Mouse (Mus musculus) brain, embryonic 14.5 days (tissue): ENCODE data around the gene Tmem259. TPM values are rescaled to one million over a fixed set of nuclear protein-coding genes. Genes with fewer than 3 reads are reported as not detected.
A peak's percentile ranks its signal among the peaks of the same experiment; 100 is the strongest.

Source experiments
- DNase-seq: peaks from one replicate; pipeline ENCODE4 v3.0.0-alpha.2; 2011; ENCODE audit warnings: low read depth
- CTCF ChIP-seq: fragments of 200-500 bp; IDR thresholded peaks from 2 replicates; pipeline ENCODE4 v1.5.1; 2012; ENCODE audit warnings: inconsistent platforms, mild to moderate bottlenecking, moderate library complexity, borderline replicate concordance; ENCODE audit not compliant: insufficient read depth, insufficient read length; ENCODE audit errors: extremely low read depth
- POLR2A ChIP-seq: fragments of 200-500 bp; IDR thresholded peaks from 2 replicates; pipeline ENCODE4 v1.6.1; 2012; ENCODE audit warnings: mild to moderate bottlenecking, inconsistent platforms, borderline replicate concordance; ENCODE audit not compliant: poor library complexity, insufficient read depth, insufficient read length, severe bottlenecking; ENCODE audit errors: extremely low read depth
- polyA plus RNA-seq: library from polyadenylated mRNA; depleted of rRNA; stranded (reverse); fragments of >200 nt; gene quantifications from 2 replicates; pipeline ENCODE4 v1.2.3, GENCODE M21; 2012; rRNA removed

Tmem259 gene
- polyA plus RNA-seq, 1 experiment: 221 TPM

DNA sequence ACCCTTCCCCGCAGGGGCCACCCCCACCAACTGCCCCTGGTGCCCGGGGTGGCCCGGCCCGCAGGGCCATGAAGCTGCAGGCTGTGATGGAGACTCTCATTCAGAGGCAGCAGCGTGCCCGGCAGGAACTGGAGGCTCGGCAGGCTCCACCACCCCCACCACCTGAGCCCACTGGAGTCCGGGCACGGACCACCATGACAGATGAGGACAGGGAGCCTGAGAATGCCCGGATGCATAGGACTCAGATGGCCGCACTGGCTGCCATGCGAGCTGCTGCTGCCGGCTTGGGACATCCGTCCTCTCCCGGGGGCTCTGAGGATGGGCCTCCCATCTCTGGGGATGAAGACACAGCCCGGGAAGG is 53.3 kb downstream of the Tmem259 start:
- no peak for TF ChIP-seq POLR2A
- TF ChIP-seq CTCF: no peak
- no peak for DNase-seq

DNA sequence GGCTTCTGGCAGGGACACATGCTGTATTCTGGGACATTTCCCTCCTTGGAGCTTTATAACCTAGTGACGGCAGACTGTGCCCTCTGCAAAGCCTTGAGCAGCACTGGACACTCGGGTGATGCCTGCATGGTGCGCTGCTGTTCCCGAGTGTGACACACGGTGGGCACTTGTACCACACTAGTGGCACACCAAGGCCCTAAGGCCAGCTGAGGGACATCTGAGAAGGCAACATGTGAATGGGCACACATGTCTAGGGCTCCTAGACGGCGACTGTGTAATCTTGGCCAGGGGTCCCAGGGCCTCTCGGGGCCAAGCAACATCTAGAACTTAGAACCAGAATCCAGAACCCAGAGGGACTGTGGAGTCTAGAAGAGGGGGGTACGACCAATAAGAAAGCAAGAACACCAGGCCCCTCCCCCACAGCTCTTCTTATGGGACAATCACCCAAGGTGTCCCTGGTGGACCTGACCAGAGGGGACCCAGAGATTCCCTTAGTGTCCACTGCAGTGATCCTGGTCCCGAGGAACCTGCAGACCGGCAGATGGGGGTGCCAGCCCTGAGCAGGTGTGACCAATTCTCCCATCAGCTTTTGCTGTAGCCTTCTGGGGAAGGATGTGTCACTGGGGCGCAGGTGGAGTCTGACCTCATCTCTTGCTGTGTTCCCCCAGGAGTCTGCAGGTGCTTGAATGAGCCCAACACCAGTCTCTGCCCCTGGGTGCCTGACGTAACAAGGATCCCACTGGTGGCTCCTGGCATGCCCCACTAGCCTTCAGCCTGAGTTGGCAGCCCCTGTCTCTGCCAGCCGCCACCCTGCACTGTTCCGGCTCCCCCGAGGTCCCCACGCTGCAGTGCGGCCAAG is 53.9 kb downstream of the Tmem259 start:
- TF ChIP-seq CTCF: no peak
- DNase-seq: no peak

DNA sequence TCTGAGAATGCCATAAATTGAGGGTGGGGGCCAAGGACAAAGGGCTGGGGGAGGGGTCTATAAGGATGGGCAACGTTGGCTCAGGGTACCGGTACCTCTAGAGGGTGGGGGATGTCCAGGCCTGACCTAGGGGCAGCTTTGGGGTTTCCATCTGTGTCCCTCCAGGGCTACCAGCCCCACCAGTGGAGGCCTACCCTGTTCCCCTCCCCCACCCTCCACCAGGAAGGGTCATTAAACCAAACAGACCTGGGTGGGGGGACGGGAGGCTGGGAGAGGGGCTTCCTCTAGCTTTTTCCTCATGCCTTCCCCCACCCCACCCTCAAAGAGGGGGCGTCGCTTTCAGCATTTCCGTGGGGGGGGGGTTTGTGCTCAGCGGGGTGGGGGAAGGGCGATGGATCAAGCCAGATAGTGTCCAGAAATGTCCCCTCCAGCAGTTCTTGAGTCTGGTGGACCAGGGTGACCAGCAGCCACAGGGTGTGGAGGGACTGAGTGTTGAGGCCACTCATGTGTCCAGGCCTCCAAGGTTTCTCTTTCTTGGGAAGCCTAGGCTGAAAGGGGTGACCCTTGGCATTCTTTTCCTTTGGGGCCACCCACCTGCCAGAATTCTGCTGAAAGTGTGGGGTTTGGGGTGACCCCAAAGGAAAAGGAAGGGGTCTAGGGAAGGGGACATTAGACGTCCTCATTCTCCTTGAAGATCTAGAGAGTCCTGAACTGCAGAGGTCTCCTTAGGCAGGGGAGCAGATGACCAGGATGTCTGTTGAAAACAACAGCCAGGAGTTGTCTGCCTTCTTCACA is 55.0 kb downstream of the Tmem259 start:
- TF ChIP-seq POLR2A (no peak), CTCF (no peak)
- DNase-seq: peak; percentile 9

DNA sequence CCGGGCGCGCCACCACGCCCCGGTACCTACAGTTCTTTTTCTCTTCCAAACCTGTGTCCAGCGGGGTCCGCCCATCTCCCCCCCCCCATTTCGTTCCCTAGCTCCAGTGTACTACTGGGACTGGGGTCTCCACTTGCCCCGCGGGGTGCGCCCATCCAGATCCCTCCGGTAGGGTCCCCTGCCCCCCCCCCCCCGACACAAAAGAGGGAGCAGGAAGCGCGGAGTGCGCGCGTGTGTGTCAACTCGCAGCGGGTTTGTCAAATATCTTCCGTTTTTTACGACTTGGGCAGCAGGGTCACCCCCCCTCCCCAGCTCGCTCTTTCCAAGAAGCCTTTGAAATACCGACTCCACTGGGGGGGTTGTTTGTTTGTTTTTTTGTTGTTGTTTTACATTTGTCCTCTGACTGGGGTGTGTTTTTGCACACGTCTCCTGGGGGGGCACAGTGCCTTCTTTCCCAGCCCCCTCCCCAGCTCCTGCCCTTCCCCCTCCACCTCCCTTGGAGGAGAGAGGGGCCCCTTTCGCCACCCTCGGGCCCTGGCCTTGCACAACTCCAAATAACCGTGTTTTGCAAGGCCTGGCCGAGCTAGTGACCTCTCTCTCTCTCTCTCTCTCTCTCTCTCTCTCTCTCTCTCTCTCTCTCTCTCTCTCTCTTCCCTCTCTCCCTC is 56.0 kb downstream of the Tmem259 start:
- no peak for TF ChIP-seq CTCF
- peak; percentile 62 for DNase-seq

DNA sequence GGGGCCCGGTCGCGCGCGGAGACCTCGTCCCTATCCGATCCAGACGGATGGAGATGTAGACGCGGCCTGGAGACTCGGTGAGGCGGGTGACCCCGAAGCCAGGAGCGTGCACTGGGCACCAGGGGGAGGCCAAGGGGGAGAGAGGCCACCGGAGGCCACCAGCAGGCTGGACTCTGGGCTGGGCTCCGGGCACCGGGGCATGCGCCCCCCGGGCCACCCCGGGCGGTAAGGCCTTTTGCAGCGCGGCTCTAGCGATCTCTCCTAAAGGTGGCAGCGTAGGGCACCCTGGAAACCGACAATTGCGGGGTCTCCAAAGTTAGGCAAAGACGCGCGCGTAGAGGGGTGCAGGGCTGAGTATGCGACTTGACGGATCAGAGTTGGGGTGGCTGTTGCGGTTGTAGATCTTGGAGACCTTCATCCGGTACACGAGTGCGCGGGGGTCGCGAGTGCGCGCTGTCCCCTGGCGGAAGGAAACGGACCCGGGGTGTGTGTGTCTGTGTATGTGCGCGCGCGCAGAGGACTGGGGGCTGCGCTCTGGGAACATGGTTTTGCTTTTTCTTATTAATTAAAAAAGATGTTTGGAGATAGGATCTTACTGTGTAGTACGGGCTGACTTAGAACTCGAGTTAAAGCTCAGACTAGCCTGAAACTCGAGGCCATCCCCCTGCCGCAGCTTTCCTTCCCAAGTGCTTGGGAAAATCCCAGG is 56.7 kb downstream of the Tmem259 start:
- peak; percentile 73 for DNase-seq
- TF ChIP-seq CTCF: no peak
- no peak for TF ChIP-seq POLR2A

DNA sequence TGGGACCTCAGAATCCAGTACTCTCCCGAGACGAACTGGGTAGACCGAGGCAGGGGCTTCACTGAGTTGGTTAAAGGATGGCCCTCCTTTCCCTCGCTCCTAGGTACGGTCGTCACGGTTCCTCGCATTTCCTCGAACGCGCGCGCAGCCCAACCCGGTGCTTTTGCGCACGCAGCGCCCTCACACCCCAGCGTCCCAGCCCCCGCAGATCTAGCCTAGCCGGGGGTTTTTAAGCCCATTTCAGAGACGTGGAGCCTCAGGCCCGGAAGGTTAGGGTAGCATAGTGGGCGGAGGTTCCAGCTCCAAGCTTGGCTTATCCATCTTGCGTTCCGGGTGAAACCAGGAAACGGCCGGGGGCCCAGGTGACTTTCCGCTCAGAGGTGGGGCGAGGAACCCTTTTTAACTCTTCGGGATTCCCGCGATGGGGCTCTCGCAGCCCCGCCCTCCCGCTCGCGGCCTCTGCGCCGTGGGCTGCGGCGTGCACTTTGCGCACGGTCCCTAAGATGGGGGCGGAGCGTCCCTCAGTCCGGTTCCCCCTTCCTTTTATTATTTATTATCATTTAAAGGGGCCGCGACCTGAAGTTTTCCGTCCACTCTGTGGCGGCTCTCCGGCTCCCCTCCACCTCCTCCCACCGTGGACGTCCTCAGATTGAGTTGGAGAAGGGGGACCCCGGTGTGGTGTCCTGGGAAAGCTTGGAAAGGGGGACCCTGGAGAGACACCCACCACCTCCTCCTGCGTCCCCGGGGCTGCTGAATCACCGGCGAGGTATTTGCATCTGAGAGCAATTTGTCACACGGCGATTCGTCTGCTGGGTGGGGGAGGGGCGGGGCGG is 57.4 kb downstream of the Tmem259 start, which contains the start of gene Arid3a:
Gene Arid3a (plus strand): TSS at position 553 of the 833 bp plus-strand sequence.
- peak; percentile 96 for DNase-seq
- 0 out of 2 replicates have a peak, but pooled peaks have one; percentile 4 for TF ChIP-seq POLR2A
- TF ChIP-seq CTCF: no peak

DNA sequence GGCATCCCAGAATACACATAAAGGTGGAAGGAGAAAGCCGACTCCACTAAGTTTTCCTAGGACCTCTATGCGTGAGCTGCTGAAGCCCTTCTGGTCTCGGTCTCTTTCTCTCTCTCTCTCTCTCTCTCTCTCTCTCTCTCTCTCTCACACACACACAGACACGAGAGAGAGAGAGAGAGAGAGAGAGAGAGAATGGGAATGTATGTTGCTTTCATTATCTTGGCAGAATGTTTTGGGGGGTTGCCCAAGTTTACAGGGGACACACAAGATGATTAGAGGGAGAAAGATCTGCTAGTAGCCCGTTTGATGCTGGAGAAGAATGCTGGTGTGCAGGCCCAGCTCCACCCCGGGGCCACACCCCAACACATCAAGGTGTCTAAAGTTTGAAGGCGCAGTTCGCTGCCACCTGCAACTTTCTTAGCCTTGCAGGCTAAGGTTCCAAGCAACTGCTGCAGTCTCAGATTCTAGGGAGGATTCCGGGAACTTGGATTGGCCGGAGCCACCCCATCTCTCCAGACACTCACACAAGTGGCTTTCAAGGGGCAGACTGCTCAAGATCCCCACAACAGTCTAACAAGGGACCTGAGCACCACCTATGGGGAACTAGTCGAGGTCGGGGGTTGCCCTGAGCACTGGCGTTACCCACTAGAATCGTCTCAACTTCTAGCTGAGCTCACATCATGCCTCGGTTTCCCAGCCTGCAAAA is 58.2 kb downstream of the Tmem259 start:
- TF ChIP-seq CTCF (no peak), POLR2A (no peak)
- no peak for DNase-seq

DNA sequence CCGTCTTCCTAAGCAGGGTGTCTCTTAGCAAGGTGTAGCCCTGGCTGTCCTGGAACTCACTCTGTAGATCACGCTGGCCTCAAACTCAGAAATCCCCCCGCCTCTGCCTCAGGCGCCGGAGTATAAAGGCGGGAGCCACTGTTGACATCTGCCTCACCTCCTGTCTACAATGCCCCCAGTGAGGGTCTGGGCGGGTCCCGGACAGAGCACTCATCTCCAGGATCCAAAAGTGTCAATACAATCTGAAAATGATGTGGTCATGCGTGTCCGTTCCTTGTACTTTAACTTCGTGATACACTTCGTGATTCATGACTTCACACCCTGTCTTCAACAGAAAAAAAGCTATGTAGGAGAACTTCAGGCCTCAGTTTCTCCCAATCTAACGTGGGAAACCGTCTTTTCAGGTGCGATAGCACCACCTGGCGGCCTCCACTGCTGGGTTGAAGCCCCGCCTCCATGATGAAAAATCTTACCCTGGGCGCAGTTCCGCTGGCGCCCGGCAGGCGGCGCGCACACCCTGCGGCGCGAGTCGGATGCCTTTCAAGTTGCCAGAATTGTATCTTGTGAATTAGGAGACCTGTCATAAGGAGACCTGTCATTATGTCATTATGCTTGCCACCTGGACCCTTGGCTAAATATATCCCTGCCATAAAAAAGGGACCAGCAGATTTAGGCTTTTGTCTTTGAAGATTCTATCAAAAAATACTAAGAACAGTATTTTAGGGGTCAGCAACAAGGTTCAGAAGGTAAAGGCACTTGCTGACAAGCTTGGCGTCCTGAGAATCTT is 58.9 kb downstream of the Tmem259 start:
- DNase-seq: peak; percentile 94
- TF ChIP-seq CTCF: peak; percentile 100
- no peak for TF ChIP-seq POLR2A

Other genes with a start within 250 kb of the Tmem259 start
- gene Polrmt, start 237.7 kb downstream of the Tmem259 start, polyA plus RNA-seq: 63.0 and 81.6 TPM in 2 replicates
- 0.28 and 0.74 TPM in 2 replicates for gene Fgf22, start 229.3 kb downstream of the Tmem259 start, polyA plus RNA-seq
- gene Rnf126, start 217.4 kb downstream of the Tmem259 start, polyA plus RNA-seq: 157 and 182 TPM in 2 replicates
- 1.7 and 2.2 TPM in 2 replicates for gene Fstl3, start 207.1 kb downstream of the Tmem259 start, polyA plus RNA-seq
- gene Prss57, start 193.4 kb downstream of the Tmem259 start, polyA plus RNA-seq: 0.05 and 0.14 TPM in 2 replicates
- gene Palm, start 190.8 kb downstream of the Tmem259 start, polyA plus RNA-seq: 157 and 219 TPM in 2 replicates
- gene Misp, start 163.3 kb downstream of the Tmem259 start, polyA plus RNA-seq: 0.59 and 1.1 TPM in 2 replicates
- gene Ptbp1, start 129.9 kb downstream of the Tmem259 start, polyA plus RNA-seq: 183 and 194 TPM in 2 replicates
- gene Prtn3, start 109.9 kb downstream of the Tmem259 start, polyA plus RNA-seq: 18.0 and 28.0 TPM in 2 replicates
- 805 and 1,208 TPM in 2 replicates for gene Plppr3, start 109.7 kb downstream of the Tmem259 start, polyA plus RNA-seq
- 0.28 and 0.49 TPM in 2 replicates for gene Elane, start 98.1 kb downstream of the Tmem259 start, polyA plus RNA-seq
- gene Cfd, start 93.5 kb downstream of the Tmem259 start, polyA plus RNA-seq: 0.60 and 0.81 TPM in 2 replicates
- gene Med16, start 75.4 kb downstream of the Tmem259 start, polyA plus RNA-seq: 84.7 and 92.6 TPM in 2 replicates
- gene Gm26602, start 73.5 kb downstream of the Tmem259 start, polyA plus RNA-seq: not detected in 2 replicates
- gene Kiss1r, start 67.4 kb downstream of the Tmem259 start, polyA plus RNA-seq: 4.1 and 4.4 TPM in 2 replicates
- gene R3hdm4, start 63.1 kb downstream of the Tmem259 start, polyA plus RNA-seq: 195 and 197 TPM in 2 replicates
- gene Arid3a, start 57.3 kb downstream of the Tmem259 start, polyA plus RNA-seq: 5.2 and 7.0 TPM in 2 replicates
- gene Wdr18, start 24.2 kb downstream of the Tmem259 start, polyA plus RNA-seq: 59.7 and 74.1 TPM in 2 replicates
- 0.20 and 0.38 TPM in 2 replicates for gene Grin3b, start 13.6 kb downstream of the Tmem259 start, polyA plus RNA-seq
- gene Cnn2, start 4.3 kb upstream of the Tmem259 start, polyA plus RNA-seq: 21.2 and 30.7 TPM in 2 replicates
- 12.2 and 12.7 TPM in 2 replicates for gene Abca7, start 12.2 kb upstream of the Tmem259 start, polyA plus RNA-seq
- gene Arhgap45, start 32.3 kb upstream of the Tmem259 start, polyA plus RNA-seq: 3.4 and 3.8 TPM in 2 replicates
- gene Polr2e, start 55.5 kb upstream of the Tmem259 start, polyA plus RNA-seq: 216 and 272 TPM in 2 replicates
- 376 and 484 TPM in 2 replicates for gene Gpx4, start 62.8 kb upstream of the Tmem259 start, polyA plus RNA-seq
- 30.2 and 31.1 TPM in 2 replicates for gene Sbno2, start 121.2 kb upstream of the Tmem259 start, polyA plus RNA-seq
- gene Stk11, start 131.5 kb upstream of the Tmem259 start, polyA plus RNA-seq: 112 and 127 TPM in 2 replicates
- gene Atp5d, start 154.3 kb upstream of the Tmem259 start, polyA plus RNA-seq: 445 and 501 TPM in 2 replicates
- 152 and 242 TPM in 2 replicates for gene Cbarp, start 156.5 kb upstream of the Tmem259 start, polyA plus RNA-seq
- gene Midn, start 163.9 kb upstream of the Tmem259 start, polyA plus RNA-seq: 177 and 213 TPM in 2 replicates
- 381 and 490 TPM in 2 replicates for gene Cirbp, start 181.7 kb upstream of the Tmem259 start, polyA plus RNA-seq
- gene 1600002K03Rik, start 188.6 kb upstream of the Tmem259 start, polyA plus RNA-seq: 18.5 and 21.2 TPM in 2 replicates
- gene Efna2, start 195.2 kb upstream of the Tmem259 start, polyA plus RNA-seq: 57.2 and 66.4 TPM in 2 replicates
- 59.1 and 61.2 TPM in 2 replicates for gene Mum1, start 242.1 kb upstream of the Tmem259 start, polyA plus RNA-seq